Mouse (Mus musculus): Measurements from ENCODE around the gene Pkp4.

DNA sequence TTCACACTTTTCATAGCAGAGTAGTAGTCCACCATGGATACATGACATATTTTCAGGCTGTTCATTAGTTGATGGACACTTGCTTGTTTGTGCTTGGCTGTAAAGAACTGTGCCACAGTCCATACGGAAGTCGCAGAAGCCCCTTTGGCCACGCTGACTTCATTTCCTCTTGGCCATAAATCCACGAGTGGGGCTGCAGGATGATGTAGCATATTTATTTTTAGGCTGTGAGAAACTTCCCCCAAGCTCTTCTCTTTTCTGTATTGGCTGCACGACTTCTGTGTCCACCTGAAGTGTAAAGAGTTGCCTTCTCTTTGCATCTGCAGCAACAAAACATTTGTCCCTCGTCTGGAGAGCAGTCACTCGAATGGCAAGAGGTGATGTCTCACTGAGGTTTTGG, 31.6 kb upstream of the Pkp4 start:
- no peak for TF ChIP-seq CTCF (IDR thresholded peaks at IDR 0.05; ENCODE audit: low read depth)
- TF ChIP-seq EP300 (IDR thresholded peaks at IDR 0.05; ENCODE audit: low read depth): no peak

All from liver, postnatal 0 days (tissue).